Mouse (Mus musculus) intestine, postnatal 0 days (tissue): ENCODE data around the gene Olfr272. TPM values are rescaled to one million over a fixed set of nuclear protein-coding genes. Genes with fewer than 3 reads are reported as not detected.

ENCODE experiments used
- ATAC-seq: fragments of 200-750 bp; cut with Nextera tagmentation; 2 replicates; pipeline ENCODE4 v1.8.0; 2017; ENCODE audit warnings: mild to moderate bottlenecking, moderate TSS enrichment, moderate library complexity
- H3K27ac ChIP-seq: fragments of 300-500 bp; sonication (generic); 2 replicates; pipeline ENCODE4 v1.5.1; 2014; ENCODE audit warnings: mild to moderate bottlenecking, low read depth, low read length, moderate library complexity
- H3K27me3 ChIP-seq: fragments of 300-500 bp; sonication (generic); replicated peaks from 2 replicates; pipeline ENCODE4 v1.6.1; 2014; ENCODE audit warnings: low read length, mixed read lengths; ENCODE audit not compliant: control insufficient read depth, insufficient read depth
- H3K36me3 ChIP-seq: fragments of 300-500 bp; sonication (generic); 2 replicates; pipeline ENCODE4 v1.6.1; 2014; ENCODE audit warnings: mild to moderate bottlenecking, moderate library complexity; ENCODE audit not compliant: control insufficient read depth, insufficient read depth
- H3K4me1 ChIP-seq: fragments of 300-500 bp; sonication (generic); replicated peaks from 2 replicates; pipeline ENCODE4 v1.6.1; 2014; ENCODE audit warnings: antibody characterized with exemption, low read length, mixed read lengths; ENCODE audit not compliant: control insufficient read depth, insufficient read depth
- H3K4me2 ChIP-seq: fragments of 300-500 bp; sonication (generic); replicated peaks from 2 replicates; pipeline ENCODE4 v1.6.1; 2014; ENCODE audit warnings: low read depth, mild to moderate bottlenecking, moderate library complexity
- H3K4me3 ChIP-seq: fragments of 300-500 bp; sonication (generic); 2 replicates; pipeline ENCODE4 v1.5.1; 2014; ENCODE audit warnings: low read depth, low read length
- H3K9ac ChIP-seq: fragments of 300-500 bp; sonication (generic); 2 replicates; pipeline ENCODE4 v1.6.1; 2014; ENCODE audit warnings: mild to moderate bottlenecking, low read depth, low read length
- H3K9me3 ChIP-seq: fragments of 300-500 bp; sonication (generic); 2 replicates; pipeline ENCODE4 v1.6.1; 2016; ENCODE audit warnings: mixed run types; ENCODE audit not compliant: control insufficient read depth
- CTCF ChIP-seq: sonication (generic); IDR thresholded peaks from 2 replicates; pipeline ENCODE4 v1.5.1; 2016; ENCODE audit warnings: low read depth, mild to moderate bottlenecking, control low read depth, antibody characterized with exemption, moderate library complexity
- WGBS: fragments of 180-500 bp; shearing (Covaris S2); extraction: QIAGEN DNeasy Blood & Tissue Kit; methylation state at CpG from one replicate; pipeline ENCODE4 v1.1.7; 2014; 5-methylcytosine and 5-hydroxymethylcytosine counted together
- polyA plus RNA-seq: library from polyadenylated mRNA; unstranded; fragments of >200 nt; fragmentation: Nextera tagmentation; extraction: Ambion mirVana; gene quantifications from 2 replicates; pipeline ENCODE4 v1.2.1, GENCODE M21; 2015

Olfr272 gene
- polyA plus RNA-seq, 1 experiment from 2014 or later = not detected

GRCm38 (mm10) chr4:52916659-52917310, 2.2 kb downstream of the Olfr272 start:
- 76% methylated on average over 6 of the region's 6 CpGs for WGBS
- H3K9ac ChIP-seq = no peak overlapping the region
- H3K36me3 ChIP-seq = no peaks in the 10 kb centered on the region
- no peak overlapping the region for H3K4me2 ChIP-seq
- no peak for ATAC-seq
- H3K27me3 ChIP-seq = no peaks in the 10 kb centered on the region
- no peak for TF ChIP-seq CTCF
- H3K9me3 ChIP-seq = no peaks in the 10 kb centered on the region
- no peak overlapping the region for H3K4me3 ChIP-seq
- H3K27ac ChIP-seq = no peak overlapping the region
- H3K4me1 ChIP-seq = no peaks in the 10 kb centered on the region

- no peak for ATAC-seq
- H3K4me1 ChIP-seq = no peaks in the 10 kb centered on the region
- no peak overlapping the region for H3K27ac ChIP-seq
- H3K36me3 ChIP-seq = no peaks in the 10 kb centered on the region
- no peak overlapping the region for H3K4me2 ChIP-seq
- no peak for TF ChIP-seq CTCF
- 39% methylated on average over 3 of the region's 3 CpGs for WGBS
- no peaks in the 10 kb centered on the region for H3K27me3 ChIP-seq
- H3K4me3 ChIP-seq = no peak overlapping the region
- no peak overlapping the region for H3K9ac ChIP-seq
- H3K9me3 ChIP-seq = no peaks in the 10 kb centered on the region
Measured at GRCm38 (mm10) chr4:52912409-52912808, 6.6 kb downstream of the Olfr272 start.

GRCm38 (mm10) chr4:52909542-52909941, 9.4 kb downstream of the Olfr272 start:
- Histone ChIP-seq H3K36me3 (no peaks in the 10 kb centered on the region), H3K9me3 (no peaks in the 10 kb centered on the region), H3K4me2 (no peak overlapping the region), H3K9ac (no peak overlapping the region), H3K27me3 (no peaks in the 10 kb centered on the region), H3K4me1 (no peaks in the 10 kb centered on the region), H3K4me3 (no peak overlapping the region), H3K27ac (no peak overlapping the region)
- 67% methylated on average over 3 of the region's 3 CpGs for WGBS
- TF ChIP-seq CTCF = no peak
- no peak for ATAC-seq

- no peaks in the 10 kb centered on the region for H3K27me3 ChIP-seq
- ATAC-seq = no peak
- no peaks in the 10 kb centered on the region for H3K36me3 ChIP-seq
- H3K4me2 ChIP-seq = no peak overlapping the region
- H3K9me3 ChIP-seq = no peaks in the 10 kb centered on the region
- 90% methylated on average over 9 of the region's 9 CpGs for WGBS
- H3K4me1 ChIP-seq = no peaks in the 10 kb centered on the region
- TF ChIP-seq CTCF = no peak
- H3K4me3 ChIP-seq = no peak overlapping the region
- H3K9ac ChIP-seq = no peak overlapping the region
- no peak overlapping the region for H3K27ac ChIP-seq
Measured at GRCm38 (mm10) chr4:52864156-52864555, 54.8 kb downstream of the Olfr272 start.

Other genes starting within 250 kb of the Olfr272 start
- not detected in 2 replicates for gene Olfr275, start 104.6 kb downstream of the Olfr272 start, polyA plus RNA-seq
- not detected in 2 replicates for gene Olfr273, start 59.9 kb downstream of the Olfr272 start, polyA plus RNA-seq
- gene Olfr270, start 45.4 kb upstream of the Olfr272 start, polyA plus RNA-seq = not detected in 2 replicates
- not detected in 2 replicates for gene Nipsnap3a, start 70.1 kb upstream of the Olfr272 start, polyA plus RNA-seq
- 192 and 196 TPM in 2 replicates for gene Nipsnap3b, start 92.7 kb upstream of the Olfr272 start, polyA plus RNA-seq
- 1.4 and 1.5 TPM in 2 replicates for gene Abca1, start 240.7 kb upstream of the Olfr272 start, polyA plus RNA-seq